Mouse (Mus musculus): Measurements from ENCODE around the gene Stt3b. TPM values are rescaled to one million over a fixed set of nuclear protein-coding genes. Genes with fewer than 3 reads are reported as not detected.

The Stt3b gene
- polyA plus RNA-seq, 1 experiment: 270 TPM

- Histone ChIP-seq H3K36me3 (ENCODE audit: control insufficient read depth, insufficient read depth, low read length) (no peaks in the 10 kb centered on the region), H3K27ac (ENCODE audit: control insufficient read depth, insufficient read depth, low read depth, low read length) (no peak overlapping the region), H3K27me3 (ENCODE audit: control insufficient read depth, insufficient read depth, low read length) (no peaks in the 10 kb centered on the region), H3K4me3 (ENCODE audit: control insufficient read depth, low read depth, low read length) (no peak overlapping the region), H3K4me1 (ENCODE audit: control insufficient read depth, insufficient read depth, low read length) (no peaks in the 10 kb centered on the region)
- TF ChIP-seq CTCF (IDR thresholded peaks at IDR 0.05; ENCODE audit: control insufficient read depth, insufficient read depth, insufficient replicate concordance, low read depth, low read length) (no peak), POLR2A (IDR thresholded peaks at IDR 0.05; ENCODE audit: control insufficient read depth, low read depth, low read length) (no peak)
Observed at GRCm38 (mm10) chr9:115349106-115349505, 38.9 kb upstream of the Stt3b start.

GRCm38 (mm10) chr9:115344930-115345329, 34.7 kb upstream of the Stt3b start:
- H3K36me3 ChIP-seq (ENCODE audit: control insufficient read depth, insufficient read depth, low read length): no peaks in the 10 kb centered on the region
- TF ChIP-seq CTCF (IDR thresholded peaks at IDR 0.05; ENCODE audit: control insufficient read depth, insufficient read depth, insufficient replicate concordance, low read depth, low read length) (no peak), POLR2A (IDR thresholded peaks at IDR 0.05; ENCODE audit: control insufficient read depth, low read depth, low read length) (no peak)
- no peak overlapping the region for H3K4me3 ChIP-seq (ENCODE audit: control insufficient read depth, low read depth, low read length)
- no peaks in the 10 kb centered on the region for H3K27me3 ChIP-seq (ENCODE audit: control insufficient read depth, insufficient read depth, low read length)
- H3K4me1 ChIP-seq (ENCODE audit: control insufficient read depth, insufficient read depth, low read length): no peaks in the 10 kb centered on the region
- H3K27ac ChIP-seq (ENCODE audit: control insufficient read depth, insufficient read depth, low read depth, low read length): no peak overlapping the region

- Histone ChIP-seq H3K4me1 (ENCODE audit: control insufficient read depth, insufficient read depth, low read length) (no peaks in the 10 kb centered on the region), H3K27ac (ENCODE audit: control insufficient read depth, insufficient read depth, low read depth, low read length) (no peak overlapping the region), H3K4me3 (ENCODE audit: control insufficient read depth, low read depth, low read length) (no peak overlapping the region), H3K36me3 (ENCODE audit: control insufficient read depth, insufficient read depth, low read length) (no peaks in the 10 kb centered on the region), H3K27me3 (ENCODE audit: control insufficient read depth, insufficient read depth, low read length) (no peaks in the 10 kb centered on the region)
- TF ChIP-seq CTCF (IDR thresholded peaks at IDR 0.05; ENCODE audit: control insufficient read depth, insufficient read depth, insufficient replicate concordance, low read depth, low read length) (no peak), POLR2A (IDR thresholded peaks at IDR 0.05; ENCODE audit: control insufficient read depth, low read depth, low read length) (no peak)
Observed at GRCm38 (mm10) chr9:115341576-115341975, 31.4 kb upstream of the Stt3b start.

GRCm38 (mm10) chr9:115340212-115340815, 30.1 kb upstream of the Stt3b start:
- Histone ChIP-seq H3K4me3 (ENCODE audit: control insufficient read depth, low read depth, low read length) (no peak overlapping the region), H3K4me1 (ENCODE audit: control insufficient read depth, insufficient read depth, low read length) (no peaks in the 10 kb centered on the region), H3K36me3 (ENCODE audit: control insufficient read depth, insufficient read depth, low read length) (no peaks in the 10 kb centered on the region), H3K27ac (ENCODE audit: control insufficient read depth, insufficient read depth, low read depth, low read length) (no peak overlapping the region), H3K27me3 (ENCODE audit: control insufficient read depth, insufficient read depth, low read length) (no peaks in the 10 kb centered on the region)
- TF ChIP-seq CTCF (IDR thresholded peaks at IDR 0.05; ENCODE audit: control insufficient read depth, insufficient read depth, insufficient replicate concordance, low read depth, low read length) (no peak), POLR2A (IDR thresholded peaks at IDR 0.05; ENCODE audit: control insufficient read depth, low read depth, low read length) (no peak)

GRCm38 (mm10) chr9:115338816-115339215, 28.6 kb upstream of the Stt3b start:
- Histone ChIP-seq H3K4me3 (ENCODE audit: control insufficient read depth, low read depth, low read length) (no peak overlapping the region), H3K4me1 (ENCODE audit: control insufficient read depth, insufficient read depth, low read length) (no peaks in the 10 kb centered on the region), H3K36me3 (ENCODE audit: control insufficient read depth, insufficient read depth, low read length) (no peaks in the 10 kb centered on the region), H3K27me3 (ENCODE audit: control insufficient read depth, insufficient read depth, low read length) (no peaks in the 10 kb centered on the region), H3K27ac (ENCODE audit: control insufficient read depth, insufficient read depth, low read depth, low read length) (no peak overlapping the region)
- TF ChIP-seq CTCF (IDR thresholded peaks at IDR 0.05; ENCODE audit: control insufficient read depth, insufficient read depth, insufficient replicate concordance, low read depth, low read length): no peak
- TF ChIP-seq POLR2A (IDR thresholded peaks at IDR 0.05; ENCODE audit: control insufficient read depth, low read depth, low read length): no peak

GRCm38 (mm10) chr9:115333016-115333415, 22.8 kb upstream of the Stt3b start:
- H3K27me3 ChIP-seq (ENCODE audit: control insufficient read depth, insufficient read depth, low read length): no peaks in the 10 kb centered on the region
- no peak for TF ChIP-seq POLR2A (IDR thresholded peaks at IDR 0.05; ENCODE audit: control insufficient read depth, low read depth, low read length)
- TF ChIP-seq CTCF (IDR thresholded peaks at IDR 0.05; ENCODE audit: control insufficient read depth, insufficient read depth, insufficient replicate concordance, low read depth, low read length): no peak
- H3K4me1 ChIP-seq (ENCODE audit: control insufficient read depth, insufficient read depth, low read length): no peaks in the 10 kb centered on the region; the same call in 1 of the 2 replicates
- no peak overlapping the region for H3K27ac ChIP-seq (ENCODE audit: control insufficient read depth, insufficient read depth, low read depth, low read length)
- H3K36me3 ChIP-seq (ENCODE audit: control insufficient read depth, insufficient read depth, low read length): no peaks in the 10 kb centered on the region
- H3K4me3 ChIP-seq (ENCODE audit: control insufficient read depth, low read depth, low read length): no peak overlapping the region

GRCm38 (mm10) chr9:115332339-115332738, 22.1 kb upstream of the Stt3b start:
- Histone ChIP-seq H3K27me3 (ENCODE audit: control insufficient read depth, insufficient read depth, low read length) (no peaks in the 10 kb centered on the region), H3K27ac (ENCODE audit: control insufficient read depth, insufficient read depth, low read depth, low read length) (no peak overlapping the region), H3K4me1 (ENCODE audit: control insufficient read depth, insufficient read depth, low read length) (no peaks in the 10 kb centered on the region; the same call in 1 of the 2 replicates), H3K4me3 (ENCODE audit: control insufficient read depth, low read depth, low read length) (no peak overlapping the region), H3K36me3 (ENCODE audit: control insufficient read depth, insufficient read depth, low read length) (no peaks in the 10 kb centered on the region)
- no peak for TF ChIP-seq CTCF (IDR thresholded peaks at IDR 0.05; ENCODE audit: control insufficient read depth, insufficient read depth, insufficient replicate concordance, low read depth, low read length)
